Mouse (Mus musculus) 3134 (cell line): Measurements from ENCODE around the gene Gm13278.
"Not testable (repeated sequence)": the region's sequence is repeated elsewhere in the genome, so short reads cannot be mapped to it uniquely, and the experiment has no call there.

Experiments used
- DNase-seq: peaks from one replicate; pipeline ENCODE4 v3.0.0-alpha.2; 2011; ENCODE audit warnings: low spot score; ENCODE audit not compliant: insufficient read length; ENCODE audit errors: extremely low read depth

Gm13278 gene

DNA sequence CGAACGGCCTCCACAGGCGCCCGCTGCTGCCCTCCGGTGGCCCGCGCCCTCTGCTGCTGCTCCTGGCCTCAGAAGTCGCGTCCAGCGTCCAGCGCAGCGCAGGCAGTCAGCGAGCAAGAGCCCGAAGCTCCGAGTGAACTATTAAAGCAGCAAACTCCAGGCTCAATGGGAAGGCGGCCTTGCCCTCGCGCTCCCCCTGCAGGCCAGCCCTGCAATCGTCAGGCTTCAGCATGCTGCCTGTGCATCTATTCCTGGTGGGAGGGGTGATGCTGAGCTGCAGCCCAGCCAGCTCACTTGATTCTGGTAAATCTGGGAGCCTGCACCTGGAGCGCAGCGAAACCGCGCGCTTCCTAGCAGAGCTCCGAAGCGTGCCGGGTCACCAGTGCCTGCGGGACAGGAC lies 2.9 kb upstream of the Gm13278 start, which contains the start of gene Gm13277:
Gm13277 (plus strand) TSS at position 231 of the 400 bp plus-strand sequence.
- not testable (repeated sequence) for DNase-seq

DNA sequence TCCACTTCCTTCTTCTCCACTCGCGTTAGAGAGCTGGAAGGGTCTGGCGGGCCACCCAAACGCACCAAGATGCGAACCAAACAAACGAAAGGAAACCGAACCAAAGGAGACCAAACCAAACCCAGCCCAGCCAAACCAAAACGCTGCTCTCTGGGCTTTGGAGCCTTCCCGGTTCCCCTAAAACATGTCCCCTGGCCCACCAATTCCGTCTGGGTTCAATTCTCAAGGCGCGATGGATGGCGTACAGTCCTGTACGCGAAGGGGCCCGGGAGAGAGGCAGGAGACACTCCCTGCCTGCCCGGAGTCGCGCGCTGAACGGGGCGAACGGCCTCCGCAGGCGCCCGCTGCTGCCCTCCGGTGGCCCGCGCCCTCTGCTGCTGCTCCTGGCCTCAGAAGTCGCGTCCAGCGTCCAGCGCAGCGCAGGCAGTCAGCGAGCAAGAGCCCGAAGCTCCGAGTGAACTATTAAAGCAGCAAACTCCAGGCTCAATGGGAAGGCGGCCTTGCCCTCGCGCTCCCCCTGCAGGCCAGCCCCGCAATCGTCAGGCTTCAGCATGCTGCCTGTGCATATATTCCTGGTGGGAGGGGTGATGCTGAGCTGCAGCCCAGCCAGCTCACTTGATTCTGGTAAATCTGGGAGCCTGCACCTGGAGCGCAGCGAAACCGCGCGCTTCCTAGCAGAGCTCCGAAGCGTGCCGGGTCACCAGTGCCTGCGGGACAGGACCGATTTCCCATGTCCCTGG lies 2.8 kb downstream of the Gm13278 start, which contains the start of gene Gm13275:
Gm13275 (plus strand) TSS at position 552 of the 740 bp plus-strand sequence.
- DNase-seq, result not testable (repeated sequence)

DNA sequence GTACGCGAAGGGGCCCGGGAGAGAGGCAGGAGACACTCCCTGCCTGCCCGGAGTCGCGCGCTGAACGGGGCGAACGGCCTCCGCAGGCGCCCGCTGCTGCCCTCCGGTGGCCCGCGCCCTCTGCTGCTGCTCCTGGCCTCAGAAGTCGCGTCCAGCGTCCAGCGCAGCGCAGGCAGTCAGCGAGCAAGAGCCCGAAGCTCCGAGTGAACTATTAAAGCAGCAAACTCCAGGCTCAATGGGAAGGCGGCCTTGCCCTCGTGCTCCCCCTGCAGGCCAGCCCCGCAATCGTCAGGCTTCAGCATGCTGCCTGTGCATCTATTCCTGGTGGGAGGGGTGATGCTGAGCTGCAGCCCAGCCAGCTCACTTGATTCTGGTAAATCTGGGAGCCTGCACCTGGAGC lies 5.7 kb downstream of the Gm13278 start, which contains the start of gene Gm13279:
Gm13279 (plus strand) TSS at position 301 of the 400 bp plus-strand sequence.
- DNase-seq, result not testable (repeated sequence)

GRCm38 (mm10) chr4:88799365-88799764 lies 8.0 kb downstream of the Gm13278 start, which contains the start of gene Gm13285:
Gene Gm13285 (plus strand): TSS chr4:88799665.
- not testable (repeated sequence) for DNase-seq

- DNase-seq, result not testable (repeated sequence)
These were observed 11.6 kb downstream of the Gm13278 start, which contains the start of gene Gm13287 for GRCm38 (mm10) chr4:88802954-88803353. Gene Gm13287 (plus strand): TSS chr4:88803254.

GRCm38 (mm10) chr4:88805231-88805630 lies 13.9 kb downstream of the Gm13278 start, which contains the start of gene Gm13288:
Gene Gm13288 (plus strand): TSS chr4:88805531.
- DNase-seq, result not testable (repeated sequence)

- not testable (repeated sequence) for DNase-seq
These were observed 14.4 kb downstream of the Gm13278 start for GRCm38 (mm10) chr4:88805761-88806160.

- DNase-seq, result no peak
These were observed 24.6 kb downstream of the Gm13278 start, which contains the start of gene Ifna7 for GRCm38 (mm10) chr4:88815928-88816327. Gene Ifna7 (plus strand): TSS chr4:88816228.

- DNase-seq, result no peak
These were observed 28.3 kb downstream of the Gm13278 start, which contains the start of gene Ifna11 for GRCm38 (mm10) chr4:88819659-88820058. Gene Ifna11 (plus strand): TSS chr4:88819959.

GRCm38 (mm10) chr4:88822995-88823394 lies 31.6 kb downstream of the Gm13278 start:
- DNase-seq, result no peak

DNA sequence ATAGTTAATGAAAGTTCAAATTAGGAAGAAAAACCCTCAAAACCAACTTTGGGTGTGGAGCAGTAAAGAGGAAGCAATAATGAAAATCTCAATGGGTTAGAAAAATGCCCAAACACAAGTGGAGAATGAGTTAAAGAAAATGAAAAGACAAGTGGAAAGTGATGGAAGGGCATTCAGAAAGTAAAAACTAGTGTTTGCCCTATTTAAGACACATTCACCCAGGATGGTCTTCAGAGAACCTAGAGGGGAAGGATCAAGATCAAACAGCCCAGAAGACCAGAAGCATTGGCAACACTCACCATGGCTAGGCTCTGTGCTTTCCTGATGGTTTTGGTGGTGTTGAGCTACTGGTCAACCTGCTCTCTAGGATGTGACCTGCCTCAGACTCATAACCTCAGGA lies 35.8 kb downstream of the Gm13278 start, which contains the start of gene Ifna6:
Ifna6 (plus strand) TSS at position 301 of the 400 bp plus-strand sequence.
- DNase-seq, result not testable (repeated sequence)

DNA sequence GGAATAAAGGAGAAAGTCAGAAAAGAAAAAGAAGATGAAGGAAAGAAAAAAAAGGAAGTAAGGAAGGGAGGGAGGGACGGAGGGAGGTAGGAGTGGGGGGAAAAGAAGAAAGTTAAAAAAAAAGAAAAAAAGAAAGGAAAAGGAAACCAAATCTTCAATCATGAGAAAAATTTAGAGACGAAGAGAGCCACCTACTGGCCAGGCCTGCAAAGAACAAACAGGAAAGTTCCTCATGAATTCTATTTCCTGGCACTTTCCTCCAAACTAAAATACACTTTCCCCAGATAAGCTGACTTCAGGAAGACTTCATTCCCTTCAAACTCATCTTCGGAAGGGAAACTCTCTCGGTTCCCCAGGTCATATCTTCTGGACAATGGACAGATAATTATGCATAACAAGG lies 39.2 kb downstream of the Gm13278 start:
- DNase-seq, result no peak

- DNase-seq, result not testable (repeated sequence)
These were observed 43.9 kb downstream of the Gm13278 start, which contains the start of gene Ifna5 for GRCm38 (mm10) chr4:88835225-88835624. Gene Ifna5 (plus strand): TSS chr4:88835525.

- DNase-seq, result no peak
These were observed 47.5 kb downstream of the Gm13278 start for GRCm38 (mm10) chr4:88838828-88839227.

DNA sequence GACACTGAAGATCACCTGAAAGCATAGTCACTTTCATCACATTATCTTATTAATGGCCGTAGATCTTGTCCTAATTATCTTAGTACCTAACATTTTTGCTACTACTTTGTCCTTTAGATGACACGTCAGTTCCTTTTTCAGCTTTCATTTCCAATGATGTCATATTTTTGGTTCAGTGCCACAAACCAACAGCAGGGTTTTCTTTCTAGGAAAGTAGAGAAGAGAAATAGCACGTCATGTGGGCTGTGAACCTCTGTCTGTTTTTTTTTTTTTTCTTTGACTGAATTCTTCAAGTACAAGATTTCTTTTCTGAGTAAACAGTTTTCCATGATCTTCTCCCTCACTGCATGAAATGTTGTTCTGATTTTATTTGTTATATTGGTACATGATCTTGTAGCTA lies 48.7 kb downstream of the Gm13278 start:
- no peak for DNase-seq

GRCm38 (mm10) chr4:88841438-88841911 lies 50.1 kb downstream of the Gm13278 start, which contains the start of gene Ifna4:
Gene Ifna4 (plus strand): TSS chr4:88841861.
- no peak for DNase-seq
